Mouse (Mus musculus): Measurements from ENCODE around the gene Gsta4. TPM values are rescaled to one million over a fixed set of nuclear protein-coding genes. Genes with fewer than 3 reads are reported as not detected.
"Not testable (repeated sequence)": the region's sequence is repeated elsewhere in the genome, so short reads cannot be mapped to it uniquely, and the experiment has no call there.

Gsta4 gene
- total RNA-seq, 4 experiments from 2014 or later: 108 to 158 (median 147) TPM

DNA sequence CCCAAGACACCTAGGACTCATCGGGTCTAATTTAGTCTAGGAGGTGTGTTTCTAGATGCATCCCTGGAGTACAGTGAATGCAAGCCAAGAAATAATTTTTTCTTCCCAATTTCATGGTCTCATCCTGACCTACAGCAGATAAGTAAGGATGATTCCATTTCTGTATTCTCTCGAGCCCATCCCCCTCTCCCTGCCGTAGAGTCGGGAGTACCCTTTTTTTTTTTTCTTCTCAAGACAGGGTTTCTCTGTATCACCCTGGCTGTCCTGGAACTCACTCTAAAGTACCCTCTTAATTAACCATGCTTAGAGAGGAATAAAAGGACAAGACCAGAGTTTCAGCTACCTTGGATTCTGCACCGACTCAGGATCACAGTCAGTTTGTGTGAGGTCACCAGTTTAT lies 4.4 kb upstream of the Gsta4 start:
- DNase-seq (ENCODE audit: low spot score): no peak

DNA sequence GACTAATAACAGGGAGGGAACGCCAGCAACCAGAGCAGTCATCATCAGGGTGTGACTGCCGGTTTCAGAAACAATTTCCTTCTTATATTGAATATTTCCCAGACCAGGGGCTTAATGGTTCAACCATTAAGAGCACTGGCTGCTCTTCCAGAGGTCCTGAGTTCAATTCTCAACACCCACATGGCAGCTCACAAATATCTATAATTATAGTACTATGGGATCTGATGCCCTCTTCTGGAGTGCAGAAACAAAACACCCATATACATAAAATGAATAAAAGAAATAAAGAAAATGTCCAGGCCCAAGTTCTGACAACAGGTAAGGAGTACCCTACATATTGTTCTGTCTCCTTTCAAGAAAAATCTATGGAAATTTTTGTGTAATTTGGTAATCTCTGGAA lies 3.5 kb upstream of the Gsta4 start:
- DNase-seq (ENCODE audit: low spot score): no peak

DNA sequence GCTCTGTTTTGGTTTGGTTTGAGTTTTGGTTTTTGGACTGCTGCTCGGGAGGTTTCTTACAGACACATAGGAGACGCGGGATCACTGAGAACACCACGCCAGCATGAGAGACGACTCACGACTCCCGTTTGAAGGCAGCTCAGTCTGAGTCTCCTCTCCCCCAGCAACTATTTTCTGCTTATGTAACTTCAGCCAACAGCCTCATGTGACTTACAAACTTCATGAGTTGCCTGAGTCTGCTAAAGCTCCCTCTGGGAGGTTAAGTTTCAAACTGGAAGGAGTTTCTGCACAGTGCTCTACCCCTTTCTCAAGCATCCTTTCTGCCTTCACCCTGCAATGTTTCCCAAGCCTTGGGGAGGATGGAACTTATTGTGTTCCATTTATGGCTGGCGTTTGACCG lies 3.1 kb downstream of the Gsta4 start:
- no peak for DNase-seq (ENCODE audit: low spot score)

DNA sequence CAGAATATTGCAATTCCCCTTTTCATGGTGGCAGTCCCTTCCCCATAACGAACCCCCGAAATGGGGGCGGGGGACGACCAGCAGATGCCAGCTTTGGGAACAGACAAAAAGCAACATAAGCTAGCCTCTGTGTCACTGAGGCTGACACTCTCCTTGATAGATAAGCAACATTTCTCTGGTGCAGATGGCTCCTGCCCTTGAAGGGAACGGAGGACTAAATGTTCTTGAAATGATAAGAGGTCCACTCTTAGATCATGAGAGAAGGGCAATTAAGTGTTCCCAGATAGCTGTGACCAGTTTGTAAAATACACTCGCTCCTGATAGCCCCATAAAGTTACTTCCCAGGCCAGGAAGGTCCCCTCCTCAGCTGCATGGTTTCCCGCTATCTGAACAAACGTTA lies 6.3 kb downstream of the Gsta4 start:
- DNase-seq (ENCODE audit: low spot score): no peak

DNA sequence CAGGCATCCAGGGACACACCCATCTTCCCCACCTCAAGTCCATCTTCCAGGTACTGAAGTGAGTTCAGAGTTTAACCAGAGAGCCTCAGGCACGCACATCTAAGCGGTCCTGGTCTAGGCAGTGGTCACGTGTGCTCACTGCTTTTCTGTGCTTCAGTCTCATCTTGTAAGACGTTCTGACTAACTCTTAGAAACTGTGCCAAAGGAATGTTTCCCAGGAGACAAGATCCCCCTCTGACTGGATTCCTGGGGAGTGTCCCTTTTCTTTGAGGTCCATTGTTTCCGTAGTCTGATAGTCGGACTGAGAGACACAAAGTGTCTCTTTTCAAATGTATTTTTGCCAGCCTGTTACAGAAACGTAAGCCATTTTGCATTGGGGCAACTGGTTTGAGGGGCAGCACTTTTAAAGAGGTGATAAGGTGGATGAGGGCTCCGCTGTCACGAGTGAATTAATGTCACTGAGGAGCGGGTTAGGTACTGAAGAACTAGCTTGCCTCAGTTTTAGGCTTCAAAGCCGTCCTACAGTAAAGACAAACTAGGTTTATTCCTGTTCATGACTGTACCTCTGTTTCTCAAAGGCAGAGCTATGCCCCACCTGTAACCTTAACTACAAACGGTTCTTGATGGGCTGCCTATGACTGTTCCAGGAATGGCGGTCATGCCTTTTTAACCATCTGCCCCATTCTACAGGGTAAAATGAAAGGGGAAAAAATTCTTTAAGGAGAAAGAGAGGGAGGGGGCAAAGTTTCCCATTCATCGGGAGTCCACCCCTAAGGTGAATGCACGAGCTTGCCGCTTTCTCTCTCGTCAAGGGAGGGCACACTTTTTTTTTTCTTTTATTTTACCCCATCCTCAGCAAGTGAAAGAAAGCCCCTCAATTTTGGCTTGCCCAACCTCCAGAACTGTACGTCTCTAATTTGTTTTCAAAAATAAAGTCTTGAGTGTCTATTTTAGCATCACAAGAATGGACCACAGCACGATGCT lies 8.4 kb downstream of the Gsta4 start:
- DNase-seq (ENCODE audit: low spot score): no peak

DNA sequence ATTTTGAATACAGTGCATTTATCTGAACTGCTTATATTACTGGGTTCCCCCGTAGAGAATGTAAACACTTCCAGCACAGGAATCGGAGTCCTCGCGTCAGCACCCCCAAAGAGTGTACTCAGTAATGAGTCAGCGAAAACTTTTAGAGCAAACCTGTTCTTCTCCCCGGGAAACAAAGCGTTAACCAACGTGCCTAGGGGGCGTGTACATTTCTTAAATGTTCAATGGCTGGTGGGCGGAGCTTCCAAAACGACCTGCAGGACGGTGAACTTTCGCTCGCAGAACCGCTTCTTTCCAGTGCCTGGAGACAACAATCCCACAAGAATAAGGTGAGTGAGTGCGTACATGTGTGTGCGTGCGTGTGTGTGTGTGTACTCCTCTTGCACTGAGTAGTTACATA lies 9.2 kb downstream of the Gsta4 start:
- peak; percentile 39 for DNase-seq (ENCODE audit: low spot score)

DNA sequence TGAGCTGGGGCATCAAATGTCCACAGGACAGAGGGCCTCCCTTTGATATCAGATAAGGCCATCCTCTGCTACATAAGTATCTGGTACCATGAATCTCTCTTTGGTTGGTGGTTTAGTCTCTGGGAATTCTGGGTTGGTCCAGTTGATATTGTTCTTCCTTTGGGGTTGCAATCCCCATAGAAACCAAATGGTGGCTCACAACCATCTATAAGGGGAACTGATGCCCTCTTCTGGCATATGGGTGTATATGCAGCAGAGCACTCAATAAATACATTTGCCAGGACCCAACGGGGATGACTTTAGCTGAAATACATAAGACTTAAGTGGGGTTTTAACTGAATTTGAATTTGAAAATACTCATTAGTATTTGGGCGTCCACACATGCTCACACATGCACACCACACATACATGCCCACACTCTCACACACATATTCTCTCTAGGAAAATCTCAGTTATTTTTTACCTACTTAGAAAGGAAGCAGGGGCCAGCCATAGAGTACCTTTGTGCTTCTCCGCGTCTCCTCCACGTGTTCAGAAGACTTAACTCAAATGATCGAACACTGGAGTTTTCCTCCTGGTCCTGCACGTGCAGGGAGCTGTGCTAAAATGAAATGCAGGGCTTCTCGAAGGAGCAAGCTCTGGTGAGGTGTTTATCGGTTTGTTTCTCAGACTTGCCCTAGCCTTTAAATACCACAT lies 11.5 kb downstream of the Gsta4 start:
- peak; percentile 60 for DNase-seq (ENCODE audit: low spot score)

DNA sequence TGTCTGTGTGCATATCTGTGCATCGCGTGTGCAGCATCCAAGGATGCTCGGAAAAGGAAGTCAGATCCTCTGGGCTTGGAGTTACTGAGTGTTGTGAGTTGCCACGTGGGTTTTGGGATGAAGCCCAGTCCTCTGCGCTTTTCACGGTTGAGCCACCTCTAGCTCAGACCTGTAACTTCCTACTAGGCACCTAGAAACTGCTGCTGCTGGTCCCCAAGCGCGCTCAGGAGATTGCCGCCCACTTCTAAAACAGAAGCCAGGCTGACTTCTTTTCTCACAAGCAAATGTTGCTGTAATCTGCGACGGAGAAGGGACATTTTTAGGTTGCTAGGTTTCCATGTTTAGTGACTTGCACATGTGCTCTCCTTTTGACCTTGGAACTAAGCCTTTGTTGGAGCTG lies 12.5 kb downstream of the Gsta4 start:
- DNase-seq (ENCODE audit: low spot score): no peak

DNA sequence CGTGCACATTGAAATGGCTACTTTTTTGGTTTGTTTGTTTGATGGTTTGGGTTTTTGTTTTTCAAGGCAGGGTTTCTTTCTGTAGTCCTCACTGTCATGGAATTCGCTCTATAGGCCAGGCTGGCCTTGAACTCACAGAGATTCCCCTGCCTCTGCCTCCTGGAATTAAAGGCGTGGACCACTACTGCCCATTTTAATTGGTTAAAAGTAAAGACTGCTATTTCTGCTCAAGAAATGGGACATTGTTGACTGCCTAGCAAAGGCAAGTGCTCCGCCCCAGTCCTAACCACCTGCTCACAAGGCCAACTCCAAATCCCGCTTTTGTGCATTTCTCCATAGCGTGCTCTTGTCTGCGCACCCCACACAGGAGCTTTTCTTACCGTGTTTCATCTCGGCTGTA lies 15.2 kb downstream of the Gsta4 start:
- DNase-seq (ENCODE audit: low spot score): no peak

DNA sequence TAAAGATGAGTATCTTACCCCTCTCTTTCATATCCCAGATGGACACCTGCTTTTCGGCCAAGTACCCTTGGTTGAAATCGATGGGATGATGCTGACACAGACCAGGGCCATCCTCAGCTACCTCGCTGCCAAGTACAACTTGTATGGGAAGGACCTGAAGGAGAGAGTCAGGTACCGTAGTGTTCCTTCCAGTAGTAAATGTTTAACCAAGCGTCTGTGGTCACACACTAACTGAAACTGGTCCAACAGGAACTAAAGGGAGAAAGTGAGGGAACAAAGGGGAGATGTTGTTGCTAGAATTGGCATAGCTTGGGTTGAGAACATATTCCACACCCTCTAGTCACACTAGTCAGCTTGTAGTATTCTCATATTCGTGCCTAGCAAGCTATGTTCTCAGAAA lies 21.6 kb downstream of the Gsta4 start:
- no peak for DNase-seq (ENCODE audit: low spot score)

DNA sequence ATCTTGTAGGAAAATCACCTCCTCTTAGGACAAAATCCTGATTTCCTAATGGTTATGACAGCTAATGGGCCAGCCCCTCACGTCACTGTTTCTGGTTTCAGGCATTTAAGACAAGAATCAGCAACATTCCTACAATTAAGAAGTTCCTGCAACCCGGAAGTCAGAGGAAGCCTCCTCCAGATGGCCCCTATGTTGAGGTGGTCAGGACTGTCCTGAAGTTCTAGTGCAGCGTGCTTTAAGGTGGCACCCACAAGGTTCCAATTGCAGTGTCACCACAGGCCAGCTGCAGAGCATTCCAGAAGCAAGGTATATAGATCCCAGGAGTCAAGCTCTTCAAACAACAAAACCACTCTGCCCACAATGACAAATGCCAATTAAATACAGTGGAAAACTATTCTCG lies 26.4 kb downstream of the Gsta4 start:
- no peak for DNase-seq (ENCODE audit: low spot score)

DNA sequence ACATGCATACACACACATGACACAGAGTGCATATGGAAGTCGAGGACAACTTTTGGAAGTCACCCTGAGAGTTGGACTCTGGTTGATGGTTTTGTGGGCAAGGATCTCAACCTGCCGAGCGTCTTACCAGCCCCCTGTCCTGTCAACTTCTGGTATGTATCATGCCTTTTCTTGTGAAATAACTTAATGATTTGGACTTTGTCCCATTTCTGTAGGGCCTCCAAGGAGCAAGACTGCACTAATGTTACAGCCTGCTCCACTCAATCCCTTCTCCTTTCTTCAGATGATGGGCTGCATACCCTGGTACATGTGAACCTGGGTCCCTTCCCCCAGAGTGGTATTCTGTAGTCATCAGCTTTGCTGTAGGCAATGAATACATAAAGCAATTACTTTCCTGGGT lies 27.5 kb downstream of the Gsta4 start:
- no peak for DNase-seq (ENCODE audit: low spot score)

DNA sequence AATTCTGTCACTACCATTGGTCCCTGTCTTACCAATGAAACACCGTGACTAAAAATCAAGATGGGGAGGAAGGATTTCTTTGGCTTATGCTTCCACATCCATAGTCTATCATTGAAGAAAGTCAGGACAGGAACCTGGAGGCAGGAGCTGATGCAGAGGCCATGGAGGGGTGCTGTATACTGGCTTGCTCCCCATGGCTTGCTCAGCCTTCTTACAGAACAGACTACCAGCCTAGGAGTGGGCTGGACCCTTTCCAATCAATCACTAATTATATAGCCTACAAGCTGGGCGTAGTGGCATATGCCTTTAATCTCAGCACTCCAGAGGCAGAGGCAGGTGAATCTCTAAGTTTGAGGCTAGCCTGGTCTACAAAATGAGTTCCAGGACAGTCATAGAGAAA lies 28.2 kb downstream of the Gsta4 start:
- no peak for DNase-seq (ENCODE audit: low spot score)

DNA sequence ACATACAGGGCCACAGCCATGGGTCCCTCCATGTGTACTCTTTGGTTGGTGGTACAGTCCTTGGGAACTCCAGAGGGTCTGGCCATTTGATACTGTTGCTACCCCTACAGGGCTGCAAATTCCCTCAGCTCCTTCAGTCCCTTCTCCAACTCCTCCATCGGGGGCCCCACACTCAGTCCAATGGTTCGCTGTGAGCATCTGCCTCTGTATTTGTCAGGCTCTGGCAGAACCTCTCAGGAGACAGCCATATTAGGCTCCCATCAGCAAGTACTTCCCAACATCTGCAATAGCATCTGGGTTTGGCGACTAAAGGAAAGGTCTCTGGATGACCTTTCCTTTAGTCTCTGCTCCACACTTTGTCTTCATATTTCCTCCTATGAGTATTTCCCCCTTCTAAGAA lies 28.9 kb downstream of the Gsta4 start:
- no peak for DNase-seq (ENCODE audit: low spot score)

DNA sequence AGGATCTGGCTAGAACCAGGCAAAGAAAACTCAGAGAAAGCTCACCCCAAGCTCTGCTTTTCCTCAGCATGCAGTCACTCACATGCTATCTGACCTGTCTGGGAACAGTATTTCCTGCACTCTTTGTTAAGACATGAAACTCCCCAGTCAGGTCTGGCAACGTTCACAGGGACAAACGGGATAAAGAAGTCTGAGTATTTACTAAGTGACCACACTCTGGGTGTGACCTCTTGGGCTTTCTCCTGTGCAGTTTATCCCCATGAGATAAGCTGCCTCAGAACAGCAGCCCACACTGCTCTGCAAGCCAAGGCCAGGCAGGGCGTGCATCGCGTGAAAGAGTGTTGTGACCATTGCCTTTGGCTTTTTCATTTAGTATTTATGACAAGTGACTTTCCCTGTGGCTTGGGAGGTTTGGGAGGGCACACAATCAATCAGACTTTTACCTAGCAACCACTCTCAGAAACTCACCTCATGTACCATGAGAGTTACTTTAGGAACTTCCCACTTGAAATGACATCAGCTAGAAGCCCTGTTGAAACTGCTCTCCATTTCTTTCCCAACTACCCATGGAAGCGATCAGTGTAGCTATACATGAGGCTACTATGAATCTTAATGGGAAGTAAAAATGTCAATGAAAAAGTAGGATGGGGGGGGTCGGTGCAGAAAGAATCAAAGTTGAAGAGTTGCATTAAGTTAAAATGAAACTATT lies 29.9 kb downstream of the Gsta4 start:
- DNase-seq (ENCODE audit: low spot score): no peak

DNA sequence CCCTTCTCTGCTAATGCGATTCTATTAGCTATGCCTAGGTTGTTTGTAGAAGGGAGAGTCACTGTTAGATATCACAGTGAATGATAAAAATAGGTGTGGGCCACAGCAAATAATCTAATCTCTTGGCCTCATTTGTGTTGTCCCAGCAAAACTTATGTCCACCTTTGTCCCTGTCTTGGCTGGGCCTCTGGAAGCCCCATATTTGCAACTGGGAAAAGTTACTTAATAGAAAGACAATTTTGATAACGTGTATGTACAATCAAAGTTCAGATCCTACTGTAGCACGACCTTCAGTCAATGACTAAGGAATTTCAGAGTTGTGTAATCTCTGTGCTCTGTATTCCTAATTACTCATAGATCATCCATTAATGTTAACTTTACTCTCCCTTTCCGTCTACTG lies 34.5 kb downstream of the Gsta4 start:
- DNase-seq (ENCODE audit: low spot score): no peak

DNA sequence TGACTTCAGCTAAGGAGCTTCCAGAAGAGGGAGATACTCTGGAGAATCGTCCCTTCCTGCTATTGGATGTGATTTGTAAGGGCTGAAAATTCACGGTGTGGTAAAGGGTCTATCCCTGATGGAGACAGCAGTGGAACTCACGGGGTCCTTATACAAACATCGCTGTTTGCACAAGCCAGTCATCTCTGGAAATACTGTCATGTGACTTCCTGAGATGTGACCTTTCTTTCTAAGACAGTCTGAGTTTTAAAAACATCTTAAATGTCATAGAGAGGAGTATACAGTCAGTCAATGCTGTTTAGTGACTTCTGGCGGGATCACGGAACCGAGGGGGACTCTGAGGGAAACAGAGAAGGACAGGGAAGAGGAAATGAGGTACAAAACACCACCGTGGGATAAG lies 40.0 kb downstream of the Gsta4 start:
- no peak for DNase-seq (ENCODE audit: low spot score)

DNA sequence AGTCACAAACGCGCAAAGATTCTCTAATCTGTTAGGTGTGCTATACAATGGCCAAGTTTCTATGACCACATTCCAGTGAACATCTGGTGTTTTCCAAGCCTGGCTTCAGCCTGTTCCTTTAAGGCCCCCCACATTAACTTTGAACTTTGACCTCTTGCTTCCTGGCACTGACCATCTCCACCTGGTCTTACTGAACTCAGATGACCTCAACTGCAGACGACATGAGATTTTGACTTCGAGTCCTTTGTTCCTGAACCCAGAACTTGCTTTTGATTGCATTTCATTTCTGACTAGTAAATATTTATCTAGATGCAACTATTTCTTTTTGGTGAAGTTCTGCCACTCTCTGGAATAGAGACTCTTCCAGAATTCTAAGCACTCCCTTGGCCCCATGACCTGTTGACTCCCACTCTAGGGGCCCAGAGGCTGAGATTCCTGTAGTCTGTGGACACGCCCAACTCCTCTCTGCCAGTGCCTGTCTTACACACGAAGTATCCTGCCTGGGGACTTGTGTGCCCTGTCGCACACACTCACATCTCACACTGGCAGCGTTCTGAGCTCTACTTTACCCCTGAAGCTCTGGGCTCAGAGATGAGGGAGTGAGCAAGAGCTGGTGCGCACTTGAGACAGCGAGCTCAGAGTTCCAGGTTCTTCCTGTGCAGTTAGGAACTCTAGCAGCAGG lies 40.8 kb downstream of the Gsta4 start:
- DNase-seq (ENCODE audit: low spot score): no peak

DNA sequence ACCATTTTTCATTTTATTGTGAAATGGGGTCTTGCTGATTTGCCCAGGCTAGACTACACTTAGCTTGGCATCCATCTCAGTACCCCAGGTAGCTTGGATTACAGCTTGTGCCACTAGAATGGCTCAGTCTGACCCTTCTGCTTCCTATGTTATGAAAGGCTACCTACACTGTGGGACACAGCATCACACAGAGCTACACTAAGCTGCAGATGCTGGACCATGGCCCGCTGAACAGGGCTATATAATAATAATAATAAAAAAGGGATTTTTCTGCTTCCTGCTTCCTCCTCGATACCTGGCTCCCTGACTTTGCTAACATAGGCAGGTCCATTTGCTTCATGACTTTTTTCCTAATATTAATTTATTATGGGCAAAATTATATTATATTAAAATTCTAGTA lies 41.8 kb downstream of the Gsta4 start:
- DNase-seq (ENCODE audit: low spot score): no peak

DNA sequence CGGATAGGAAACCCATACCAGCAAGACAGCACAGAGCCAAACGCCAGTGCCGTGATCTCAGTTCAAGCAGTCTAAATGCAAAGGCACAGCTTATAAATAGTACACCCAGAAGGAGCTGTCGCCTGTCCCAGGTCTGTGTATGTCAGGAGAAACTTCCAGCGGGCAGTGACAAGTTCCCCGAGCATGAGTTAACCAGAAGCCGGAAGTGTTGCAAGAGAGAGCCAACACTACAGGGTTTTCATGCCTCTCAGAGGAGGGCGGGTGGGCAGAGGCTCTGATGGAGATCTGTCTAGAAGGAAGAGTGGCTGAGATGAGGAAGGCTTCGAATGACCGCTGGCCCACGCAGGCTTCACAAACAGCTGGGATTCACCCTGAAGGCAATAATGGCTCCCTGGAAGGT lies 42.7 kb downstream of the Gsta4 start:
- DNase-seq (ENCODE audit: low spot score): no peak

DNA sequence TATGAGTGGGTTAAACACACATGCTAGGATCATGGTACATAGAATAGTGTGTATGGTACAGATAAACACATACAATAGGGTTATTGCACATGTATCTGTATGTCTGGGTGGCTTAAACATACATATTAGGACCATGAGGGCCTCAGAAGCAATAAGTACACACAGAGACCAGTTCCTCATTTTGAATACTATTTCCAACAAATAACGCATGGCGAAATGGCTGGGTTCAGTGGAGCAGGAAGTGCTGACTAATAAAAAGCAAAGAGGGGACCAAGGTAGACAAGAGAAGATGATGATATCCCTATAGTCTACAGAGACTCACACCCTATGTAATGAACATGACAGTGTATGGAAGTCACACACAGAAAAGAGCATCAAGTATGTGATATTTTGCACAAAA lies 45.5 kb downstream of the Gsta4 start:
- no peak for DNase-seq (ENCODE audit: low spot score)

DNA sequence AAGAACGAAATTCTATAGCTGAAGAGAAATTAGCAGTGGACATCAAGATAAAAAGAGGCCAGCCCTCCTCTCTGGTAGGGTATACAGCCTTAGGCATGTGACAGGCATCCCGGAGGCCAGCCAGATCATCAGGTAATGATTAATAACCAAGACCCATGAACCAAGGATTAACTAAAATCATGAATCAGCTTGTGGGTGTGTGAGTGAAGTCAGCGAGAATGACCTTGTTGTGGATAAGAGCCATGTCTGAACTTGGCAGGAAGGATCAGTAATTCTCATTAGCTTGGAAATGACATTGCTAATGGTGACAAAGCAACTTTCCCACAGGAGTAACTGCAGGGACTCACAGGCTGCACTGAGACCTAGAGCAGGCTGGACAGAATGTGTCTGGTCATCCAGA lies 47.1 kb downstream of the Gsta4 start:
- not testable (repeated sequence) for DNase-seq (ENCODE audit: low spot score)
